Mouse (Mus musculus): ENCODE data around the gene Lpp. TPM values are rescaled to one million over a fixed set of nuclear protein-coding genes. Genes with fewer than 3 reads are reported as not detected.

Gene Lpp
- polyA plus RNA-seq, 1 experiment = 176 TPM

- no peak for TF ChIP-seq CTCF (IDR thresholded peaks at IDR 0.05; ENCODE audit: control insufficient read depth, insufficient read depth, insufficient replicate concordance, low read depth, low read length)
- TF ChIP-seq POLR2A (IDR thresholded peaks at IDR 0.05; ENCODE audit: control insufficient read depth, low read depth, low read length) = no peak
- Histone ChIP-seq H3K27ac (ENCODE audit: control insufficient read depth, insufficient read depth, low read depth, low read length) (no peak overlapping the region), H3K4me1 (ENCODE audit: control insufficient read depth, insufficient read depth, low read length) (no peaks in the 10 kb centered on the region), H3K4me3 (ENCODE audit: control insufficient read depth, low read depth, low read length) (no peak overlapping the region), H3K27me3 (ENCODE audit: control insufficient read depth, insufficient read depth, low read length) (no peaks in the 10 kb centered on the region), H3K36me3 (ENCODE audit: control insufficient read depth, insufficient read depth, low read length) (no peaks in the 10 kb centered on the region)
These were observed 571.8 kb downstream of the Lpp start for GRCm38 (mm10) chr16:24965091-24965490.

- Histone ChIP-seq H3K36me3 (ENCODE audit: control insufficient read depth, insufficient read depth, low read length) (no peaks in the 10 kb centered on the region), H3K4me3 (ENCODE audit: control insufficient read depth, low read depth, low read length) (no peak overlapping the region), H3K27ac (ENCODE audit: control insufficient read depth, insufficient read depth, low read depth, low read length) (no peak overlapping the region), H3K27me3 (ENCODE audit: control insufficient read depth, insufficient read depth, low read length) (no peaks in the 10 kb centered on the region), H3K4me1 (ENCODE audit: control insufficient read depth, insufficient read depth, low read length) (no peaks in the 10 kb centered on the region)
- no peak for TF ChIP-seq CTCF (IDR thresholded peaks at IDR 0.05; ENCODE audit: control insufficient read depth, insufficient read depth, insufficient replicate concordance, low read depth, low read length)
- TF ChIP-seq POLR2A (IDR thresholded peaks at IDR 0.05; ENCODE audit: control insufficient read depth, low read depth, low read length) = no peak
These were observed 573.2 kb downstream of the Lpp start for GRCm38 (mm10) chr16:24966460-24966859.

GRCm38 (mm10) chr16:24973009-24973631 lies 579.8 kb downstream of the Lpp start:
- no peak overlapping the region for H3K27ac ChIP-seq (ENCODE audit: control insufficient read depth, insufficient read depth, low read depth, low read length)
- H3K4me1 ChIP-seq (ENCODE audit: control insufficient read depth, insufficient read depth, low read length) = no peaks in the 10 kb centered on the region
- no peaks in the 10 kb centered on the region for H3K36me3 ChIP-seq (ENCODE audit: control insufficient read depth, insufficient read depth, low read length)
- H3K4me3 ChIP-seq (ENCODE audit: control insufficient read depth, low read depth, low read length) = no peak overlapping the region
- TF ChIP-seq POLR2A (IDR thresholded peaks at IDR 0.05; ENCODE audit: control insufficient read depth, low read depth, low read length) (no peak), CTCF (IDR thresholded peaks at IDR 0.05; ENCODE audit: control insufficient read depth, insufficient read depth, insufficient replicate concordance, low read depth, low read length) (no peak)
- H3K27me3 ChIP-seq (ENCODE audit: control insufficient read depth, insufficient read depth, low read length) = no peaks in the 10 kb centered on the region

GRCm38 (mm10) chr16:24977771-24978170 lies 584.5 kb downstream of the Lpp start:
- no peak for TF ChIP-seq POLR2A (IDR thresholded peaks at IDR 0.05; ENCODE audit: control insufficient read depth, low read depth, low read length)
- no peak for TF ChIP-seq CTCF (IDR thresholded peaks at IDR 0.05; ENCODE audit: control insufficient read depth, insufficient read depth, insufficient replicate concordance, low read depth, low read length)
- Histone ChIP-seq H3K4me1 (ENCODE audit: control insufficient read depth, insufficient read depth, low read length) (no peaks in the 10 kb centered on the region), H3K27me3 (ENCODE audit: control insufficient read depth, insufficient read depth, low read length) (no peaks in the 10 kb centered on the region), H3K4me3 (ENCODE audit: control insufficient read depth, low read depth, low read length) (no peak overlapping the region), H3K36me3 (ENCODE audit: control insufficient read depth, insufficient read depth, low read length) (no peaks in the 10 kb centered on the region), H3K27ac (ENCODE audit: control insufficient read depth, insufficient read depth, low read depth, low read length) (no peak overlapping the region)

- H3K4me1 ChIP-seq (ENCODE audit: control insufficient read depth, insufficient read depth, low read length) = no peaks in the 10 kb centered on the region
- H3K27ac ChIP-seq (ENCODE audit: control insufficient read depth, insufficient read depth, low read depth, low read length) = no peak overlapping the region
- H3K36me3 ChIP-seq (ENCODE audit: control insufficient read depth, insufficient read depth, low read length) = no peaks in the 10 kb centered on the region
- no peak for TF ChIP-seq CTCF (IDR thresholded peaks at IDR 0.05; ENCODE audit: control insufficient read depth, insufficient read depth, insufficient replicate concordance, low read depth, low read length)
- TF ChIP-seq POLR2A (IDR thresholded peaks at IDR 0.05; ENCODE audit: control insufficient read depth, low read depth, low read length) = no peak
- no peak overlapping the region for H3K4me3 ChIP-seq (ENCODE audit: control insufficient read depth, low read depth, low read length)
- H3K27me3 ChIP-seq (ENCODE audit: control insufficient read depth, insufficient read depth, low read length) = no peaks in the 10 kb centered on the region
These were observed 584.9 kb downstream of the Lpp start for GRCm38 (mm10) chr16:24978226-24978625.

GRCm38 (mm10) chr16:24979391-24979790 lies 586.1 kb downstream of the Lpp start:
- no peaks in the 10 kb centered on the region for H3K36me3 ChIP-seq (ENCODE audit: control insufficient read depth, insufficient read depth, low read length)
- no peaks in the 10 kb centered on the region for H3K4me1 ChIP-seq (ENCODE audit: control insufficient read depth, insufficient read depth, low read length)
- no peaks in the 10 kb centered on the region for H3K27me3 ChIP-seq (ENCODE audit: control insufficient read depth, insufficient read depth, low read length)
- no peak overlapping the region for H3K4me3 ChIP-seq (ENCODE audit: control insufficient read depth, low read depth, low read length)
- H3K27ac ChIP-seq (ENCODE audit: control insufficient read depth, insufficient read depth, low read depth, low read length) = no peak overlapping the region
- TF ChIP-seq POLR2A (IDR thresholded peaks at IDR 0.05; ENCODE audit: control insufficient read depth, low read depth, low read length) (no peak), CTCF (IDR thresholded peaks at IDR 0.05; ENCODE audit: control insufficient read depth, insufficient read depth, insufficient replicate concordance, low read depth, low read length) (no peak)

- TF ChIP-seq CTCF (IDR thresholded peaks at IDR 0.05; ENCODE audit: control insufficient read depth, insufficient read depth, insufficient replicate concordance, low read depth, low read length) = no peak
- TF ChIP-seq POLR2A (IDR thresholded peaks at IDR 0.05; ENCODE audit: control insufficient read depth, low read depth, low read length) = no peak
- no peaks in the 10 kb centered on the region for H3K4me1 ChIP-seq (ENCODE audit: control insufficient read depth, insufficient read depth, low read length)
- no peak overlapping the region for H3K27ac ChIP-seq (ENCODE audit: control insufficient read depth, insufficient read depth, low read depth, low read length)
- no peaks in the 10 kb centered on the region for H3K36me3 ChIP-seq (ENCODE audit: control insufficient read depth, insufficient read depth, low read length)
- H3K4me3 ChIP-seq (ENCODE audit: control insufficient read depth, low read depth, low read length) = no peak overlapping the region
- no peaks in the 10 kb centered on the region for H3K27me3 ChIP-seq (ENCODE audit: control insufficient read depth, insufficient read depth, low read length)
These were observed 589.5 kb downstream of the Lpp start for GRCm38 (mm10) chr16:24982828-24983227.

All from testis, adult 2 months (tissue).